Mouse (Mus musculus) frontal cortex, postnatal 36 days (tissue): ENCODE measurements around the gene Smap2.

Source experiments
- DNase-seq, 2 experiments: peaks; one replicate each; pipeline ENCODE4 v3.0.0; 2022; ENCODE audit warnings: low spot score in 2 of 2

Smap2 gene

GRCm38 (mm10) chr4:121020040-121020790, 3.2 kb upstream of the Smap2 start:
- peak; percentile 68 to 73 for DNase-seq

- no peak for DNase-seq
Observed at GRCm38 (mm10) chr4:121018250-121018649, 1.2 kb upstream of the Smap2 start.

- no peak for DNase-seq
Observed at GRCm38 (mm10) chr4:121016021-121016898, 787 bp downstream of the Smap2 start.

- DNase-seq: no peak
Observed at GRCm38 (mm10) chr4:121015268-121015659, 1.8 kb downstream of the Smap2 start.

GRCm38 (mm10) chr4:121014594-121015267, 2.3 kb downstream of the Smap2 start:
- no peak for DNase-seq

- no peak for DNase-seq
Observed at GRCm38 (mm10) chr4:121010770-121011549, 6.1 kb downstream of the Smap2 start.

GRCm38 (mm10) chr4:121009151-121009550, 7.9 kb downstream of the Smap2 start:
- no peak for DNase-seq

GRCm38 (mm10) chr4:121008071-121008745, 8.8 kb downstream of the Smap2 start:
- no peak for DNase-seq

GRCm38 (mm10) chr4:121007006-121007405, 10.0 kb downstream of the Smap2 start:
- no peak for DNase-seq

GRCm38 (mm10) chr4:121004679-121005078, 12.4 kb downstream of the Smap2 start:
- DNase-seq: no peak

- DNase-seq: no peak
Observed at GRCm38 (mm10) chr4:121003611-121004091, 13.4 kb downstream of the Smap2 start.

- DNase-seq: no peak
Observed at GRCm38 (mm10) chr4:121002400-121003171, 14.5 kb downstream of the Smap2 start.

- DNase-seq: no peak
Observed at GRCm38 (mm10) chr4:121001659-121002058, 15.4 kb downstream of the Smap2 start.

- DNase-seq: no peak
Observed at GRCm38 (mm10) chr4:121001042-121001441, 16.0 kb downstream of the Smap2 start.

GRCm38 (mm10) chr4:120995911-120996310, 21.1 kb downstream of the Smap2 start:
- no peak for DNase-seq

GRCm38 (mm10) chr4:120993025-120993424, 24.0 kb downstream of the Smap2 start:
- DNase-seq: no peak

- DNase-seq: no peak
Observed at GRCm38 (mm10) chr4:120992284-120992683, 24.8 kb downstream of the Smap2 start.

- DNase-seq: no peak
Observed at GRCm38 (mm10) chr4:120987319-120987718, 29.7 kb downstream of the Smap2 start.

- no peak for DNase-seq
Observed at GRCm38 (mm10) chr4:120986446-120986845, 30.6 kb downstream of the Smap2 start.

GRCm38 (mm10) chr4:120978221-120978620, 38.8 kb downstream of the Smap2 start:
- no peak for DNase-seq
